Mouse (Mus musculus) Patski (cell line): ENCODE measurements at regions not wholly inside any gene's neighbourhood (a gene's known extent, or its start where the extent isn't known, plus 50 kb on each side); places are given as distances from the start of the nearest gene placed in this dataset.

ENCODE experiments used
- ATAC-seq: fragments of 100-300 bp; one replicate; pipeline ENCODE4 v1.8.0; 2021
- CTCF ChIA-PET: fragments of 350-600 bp; sonication (Branson Sonifier 250); formaldehyde crosslinking; loops from one replicate; lab custom pipeline; 2022; ENCODE audit warnings: inconsistent platforms; lab: Charles Lee
- POLR2A ChIA-PET: fragments of 350-600 bp; sonication (Branson Sonifier 250); formaldehyde crosslinking; loops from one replicate; lab custom pipeline; 2022; ENCODE audit warnings: antibody characterized with exemption, inconsistent platforms; lab: Charles Lee
- DNase-seq: peaks from one replicate; pipeline ENCODE4 v3.0.0-alpha.2; 2011; ENCODE audit warnings: low read depth, low spot score
- H3K27me3 ChIP-seq: fragments of 371-371 bp; one replicate; pipeline ENCODE4 v1.5.1; 2021
- CTCF ChIP-seq: fragments of 100-300 bp; IDR thresholded peaks from one replicate; pipeline ENCODE4 v1.5.1; 2021
- in situ Hi-C: fragments of 300-500 bp; cut with MboI; formaldehyde crosslinking; loops from 3 replicates; pipeline ENCODE4 v1.11.1; 2018; ENCODE audit warnings: low pct_unique_long_range_greater_than_20kb, mixed read lengths

DNA sequence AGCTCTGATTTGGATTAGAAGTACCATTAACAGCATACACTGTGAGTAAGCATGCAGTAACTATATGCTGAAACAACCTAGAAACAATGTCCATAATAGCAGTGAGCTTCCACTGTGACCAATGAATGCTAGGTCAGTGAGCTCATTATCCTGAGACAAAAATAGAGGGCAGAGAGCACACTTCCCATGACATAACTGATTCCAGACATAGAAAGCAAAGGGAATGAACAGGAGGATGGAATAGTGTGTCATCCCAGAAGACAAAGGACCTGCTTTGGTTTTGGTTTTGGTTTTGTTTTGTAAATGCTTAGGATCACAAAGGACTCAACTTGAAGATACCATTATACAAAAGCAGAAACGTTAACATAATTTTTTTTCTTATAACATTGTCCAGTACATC, 150.8 kb upstream of the Nr3c2 start:
- H3K27me3 ChIP-seq: no peaks in the 10 kb centered on the region
- ChIA-PET CTCF (no interaction called here), POLR2A (no interaction called here)
- in situ Hi-C loops: no loop called here
- ATAC-seq (no peak), DNase-seq (no peak)
- no peak for TF ChIP-seq CTCF

DNA sequence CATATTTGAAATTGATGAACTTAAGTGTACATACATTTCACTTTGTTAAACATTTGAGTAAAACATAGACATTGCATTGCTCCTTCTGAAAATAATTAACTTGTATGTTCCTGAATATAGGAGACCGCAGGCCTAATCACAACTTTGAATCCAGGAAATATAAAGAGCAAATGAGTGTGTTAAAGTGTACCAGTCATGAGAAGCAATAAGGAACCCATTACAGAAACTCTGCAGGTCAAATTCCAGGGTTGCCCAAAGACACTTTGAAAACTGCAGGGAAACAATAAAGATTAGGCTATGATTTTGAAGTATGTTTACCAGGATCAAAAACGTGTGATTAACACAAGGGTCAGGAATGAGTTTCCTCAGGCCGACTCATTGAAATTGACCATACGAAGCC, 149.0 kb upstream of the Nr3c2 start:
- in situ Hi-C loops: no loop called here
- POLR2A ChIA-PET: no interaction called here
- CTCF ChIA-PET: no interaction called here
- no peak for DNase-seq
- no peaks in the 10 kb centered on the region for H3K27me3 ChIP-seq
- no peak for ATAC-seq
- no peak for TF ChIP-seq CTCF

DNA sequence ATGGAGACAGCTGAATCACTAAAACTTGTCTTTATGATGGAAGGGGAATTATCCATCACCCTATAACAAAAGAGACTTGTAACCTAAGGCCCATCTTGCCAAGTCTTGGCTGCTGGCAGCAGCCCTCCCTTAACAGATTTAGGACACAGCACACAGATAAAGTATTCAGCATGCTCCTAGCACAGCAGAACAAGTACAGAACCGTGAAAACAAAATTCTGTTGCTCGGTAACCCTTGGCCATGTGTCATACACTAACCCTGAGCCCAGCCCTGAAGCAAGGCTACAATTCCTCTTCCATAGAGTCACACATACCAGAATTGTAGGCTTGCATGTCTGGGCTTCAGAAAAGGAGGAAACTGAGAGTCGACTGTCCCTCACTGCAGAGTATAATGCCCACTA, 145.1 kb upstream of the Nr3c2 start:
- DNase-seq (no peak), ATAC-seq (peak; percentile 88)
- in situ Hi-C loops: no loop called here
- TF ChIP-seq CTCF: no peak
- ChIA-PET POLR2A (no interaction called here), CTCF (no interaction called here)
- H3K27me3 ChIP-seq: peaks cover 4% of the 10 kb centered on the region

DNA sequence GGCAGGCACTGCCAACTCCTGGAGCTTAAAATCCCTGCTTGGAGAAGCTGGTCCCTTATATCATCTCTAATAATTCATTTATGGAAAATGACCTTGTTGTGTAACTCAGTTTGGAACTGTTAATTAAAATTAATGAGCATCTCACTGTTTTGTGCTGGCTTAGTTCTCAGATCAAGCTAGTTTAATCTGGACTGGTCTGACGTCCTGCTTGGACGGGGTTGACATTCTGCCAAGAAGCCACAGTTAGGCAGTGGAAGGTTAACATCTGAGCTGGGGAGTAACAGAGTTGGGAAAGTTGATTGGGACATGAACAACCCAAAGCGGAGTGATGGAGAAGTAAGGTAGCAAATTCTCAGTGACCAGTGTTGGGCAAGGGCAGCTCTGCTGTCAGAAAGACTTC, 135.0 kb upstream of the Nr3c2 start:
- ATAC-seq (no peak), DNase-seq (no peak)
- in situ Hi-C loops: no loop called here
- peaks cover 6% of the 10 kb centered on the region for H3K27me3 ChIP-seq
- ChIA-PET POLR2A (no interaction called here), CTCF (no interaction called here)
- TF ChIP-seq CTCF: no peak

DNA sequence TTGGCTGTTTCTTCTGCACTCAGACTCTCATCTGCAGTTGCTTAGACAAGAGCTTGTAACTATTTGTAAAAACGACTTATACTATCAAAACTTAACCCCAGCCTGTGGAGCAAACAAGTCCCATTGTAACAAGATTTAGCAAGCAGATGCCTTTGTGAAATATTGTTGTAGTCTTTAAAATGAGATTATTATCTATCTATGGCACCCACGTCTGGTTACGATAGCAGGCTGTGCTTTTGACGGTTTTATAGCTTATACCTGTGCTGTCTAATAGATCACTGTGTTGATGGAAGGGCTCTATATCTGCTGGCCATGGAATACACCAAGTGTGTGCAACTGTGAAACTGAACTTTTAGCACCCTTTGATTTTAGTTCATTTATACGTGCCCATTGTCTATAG, 130.9 kb upstream of the Nr3c2 start:
- ATAC-seq (no peak), DNase-seq (no peak)
- TF ChIP-seq CTCF: no peak
- ChIA-PET CTCF (interaction anchor here (1.4 kb wide), 1 partner anchor 11 kb away, joined by 6 read pairs; no protein-coding TSS in a partner anchor), POLR2A (no interaction called here)
- in situ Hi-C loops: no loop called here
- H3K27me3 ChIP-seq: peaks cover 3% of the 10 kb centered on the region

DNA sequence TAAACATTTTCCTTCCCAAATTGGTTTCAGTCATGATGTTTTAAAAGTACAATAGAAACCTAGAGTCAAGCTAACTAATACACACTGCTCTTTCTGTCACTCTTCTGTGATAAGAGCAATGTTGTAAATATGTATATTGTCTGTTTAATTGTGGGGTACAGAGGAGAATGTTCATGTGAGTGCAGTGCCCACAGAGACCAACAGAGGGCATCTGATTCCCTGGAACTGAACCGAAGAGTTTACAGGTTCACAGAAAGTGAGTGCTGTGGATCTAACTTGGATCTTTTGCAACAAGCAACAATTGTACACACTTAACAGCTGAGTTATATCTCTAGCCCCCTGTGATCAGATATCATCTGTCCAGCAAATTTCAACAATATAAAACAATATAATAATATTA, 111.5 kb upstream of the Nr3c2 start:
- ChIA-PET CTCF (no interaction called here), POLR2A (no interaction called here)
- TF ChIP-seq CTCF: peak; percentile 73
- in situ Hi-C loops: loop anchor here (25.0 kb wide), 1 partner anchor 550 kb away; no protein-coding TSS in a partner anchor
- ATAC-seq (no peak), DNase-seq (no peak)
- no peaks in the 10 kb centered on the region for H3K27me3 ChIP-seq

DNA sequence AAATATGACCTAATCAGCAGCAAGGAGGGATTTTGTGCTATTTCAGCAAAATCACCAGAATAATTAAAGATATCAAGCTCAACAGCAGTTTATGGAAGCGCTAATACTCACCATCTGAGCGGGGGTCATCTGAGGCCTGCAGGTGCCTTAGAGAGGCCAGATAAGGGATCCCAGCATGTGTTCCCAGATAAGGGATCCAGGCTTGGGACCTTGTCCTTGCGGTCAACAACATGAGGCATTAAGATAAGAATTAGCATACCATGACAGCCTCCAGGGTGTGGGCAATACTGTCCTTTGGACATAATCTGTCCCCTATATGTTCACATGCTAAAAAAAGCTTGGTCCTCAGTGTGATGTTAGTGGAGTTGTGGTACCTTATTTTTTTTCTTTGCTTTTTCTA, 105.4 kb upstream of the Nr3c2 start:
- no peaks in the 10 kb centered on the region for H3K27me3 ChIP-seq
- ATAC-seq: no peak
- CTCF ChIA-PET: no interaction called here
- no peak for DNase-seq
- TF ChIP-seq CTCF: no peak
- in situ Hi-C loops: loop anchor here (25.0 kb wide), 1 partner anchor 543 kb away; no protein-coding TSS in a partner anchor
- POLR2A ChIA-PET: no interaction called here

DNA sequence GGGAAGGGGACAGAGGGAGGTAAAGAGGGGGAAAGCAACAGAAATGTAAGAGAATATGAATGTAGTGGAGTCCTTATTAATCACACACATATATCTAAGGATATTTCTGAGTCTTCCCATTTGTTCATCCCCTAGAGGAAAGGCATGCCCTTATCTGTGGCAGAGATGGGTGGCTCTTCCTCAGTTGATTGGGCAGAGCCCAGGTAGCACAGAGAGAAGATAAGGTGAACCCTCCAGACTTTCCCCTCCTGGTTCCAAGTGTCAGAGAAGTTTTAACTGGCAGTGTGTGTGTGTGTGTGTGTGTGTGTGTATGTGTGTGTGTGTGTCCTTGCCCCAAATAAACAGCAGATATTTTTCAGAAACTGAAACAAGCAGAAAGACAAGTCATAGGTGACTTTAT, 99.2 kb upstream of the Nr3c2 start:
- DNase-seq: no peak
- in situ Hi-C loops: loop anchor here (25.0 kb wide), 1 partner anchor 537 kb away; no protein-coding TSS in a partner anchor

DNA sequence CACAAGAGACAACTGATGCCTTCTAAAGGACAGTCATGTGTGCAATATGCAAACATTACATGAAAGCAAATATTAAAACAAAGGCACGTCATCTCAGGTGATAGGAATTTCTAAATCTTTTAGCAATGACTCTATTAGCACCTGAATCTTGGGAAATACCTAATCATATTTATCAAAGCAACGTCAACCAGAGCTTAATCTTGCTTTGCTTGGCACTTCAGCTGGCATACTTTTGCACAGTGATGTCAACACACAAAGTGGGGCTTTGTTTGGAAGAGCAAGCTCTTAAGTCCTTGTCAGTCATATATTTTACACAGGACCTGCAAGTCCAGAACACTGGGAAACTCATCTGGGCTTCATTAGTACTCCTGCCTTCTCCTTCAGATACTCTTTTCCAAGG, 75.8 kb upstream of the Nr3c2 start:
- ChIA-PET CTCF (no interaction called here), POLR2A (no interaction called here)
- H3K27me3 ChIP-seq: peaks cover 4% of the 10 kb centered on the region
- no peak for TF ChIP-seq CTCF
- no peak for ATAC-seq
- no peak for DNase-seq
- in situ Hi-C loops: no loop called here

More for the DNA sequence above, 99.2 kb upstream of the Nr3c2 start:
- no peak for ATAC-seq
- ChIA-PET CTCF (no interaction called here), POLR2A (interaction anchor here (0.7 kb wide), 1 partner anchor 43 kb away, joined by 6 read pairs; no protein-coding TSS in a partner anchor)
- no peaks in the 10 kb centered on the region for H3K27me3 ChIP-seq
- TF ChIP-seq CTCF: no peak
